Mouse (Mus musculus) bone marrow, adult 2 months (tissue): ENCODE measurements around the gene Leng1. TPM values are rescaled to one million over a fixed set of nuclear protein-coding genes. Genes with fewer than 3 reads are reported as not detected.

Experiments
- H3K27ac ChIP-seq: fragments of 200-500 bp; 2 replicates; pipeline ENCODE4 v1.5.1; 2012; ENCODE audit warnings: low read depth, mild to moderate bottlenecking, control low read depth, inconsistent platforms, low read length; ENCODE audit not compliant: control insufficient read depth, poor library complexity, insufficient read depth
- H3K4me1 ChIP-seq: fragments of 200-500 bp; 2 replicates; pipeline ENCODE4 v1.6.1; 2011; ENCODE audit warnings: low read length; ENCODE audit not compliant: control insufficient read depth, insufficient read depth
- H3K4me3 ChIP-seq: fragments of 200-500 bp; replicated peaks from 2 replicates; pipeline ENCODE3; 2011; ENCODE audit warnings: mild to moderate bottlenecking, low read depth, low read length, control low read depth; ENCODE audit not compliant: control insufficient read depth
- CTCF ChIP-seq: fragments of 200-500 bp; IDR thresholded peaks from 2 replicates; pipeline ENCODE4 v1.5.1; 2011; ENCODE audit warnings: low read length, control low read depth; ENCODE audit not compliant: control insufficient read depth, insufficient read depth
- POLR2A ChIP-seq: fragments of 200-500 bp; IDR thresholded peaks from 2 replicates; pipeline ENCODE4 v1.6.1; 2011; ENCODE audit warnings: low read depth, mild to moderate bottlenecking, control low read depth, low read length, borderline replicate concordance; ENCODE audit not compliant: control insufficient read depth
- WGBS: fragments of 180-500 bp; shearing (Covaris S2); methylation state at CpG from one replicate; pipeline ENCODE4 v1.1.7; 2018; 5-methylcytosine and 5-hydroxymethylcytosine counted together
- polyA plus RNA-seq: library from polyadenylated mRNA; stranded (reverse); fragments of >200 nt; gene quantifications from 2 replicates; pipeline ENCODE4 v1.2.4, GENCODE M21; 2011; ENCODE audit warnings: low replicate concordance; ENCODE audit not compliant: missing spikeins, insufficient read depth, insufficient read length

Leng1 gene
- polyA plus RNA-seq, 1 experiment: 9.8 TPM

DNA sequence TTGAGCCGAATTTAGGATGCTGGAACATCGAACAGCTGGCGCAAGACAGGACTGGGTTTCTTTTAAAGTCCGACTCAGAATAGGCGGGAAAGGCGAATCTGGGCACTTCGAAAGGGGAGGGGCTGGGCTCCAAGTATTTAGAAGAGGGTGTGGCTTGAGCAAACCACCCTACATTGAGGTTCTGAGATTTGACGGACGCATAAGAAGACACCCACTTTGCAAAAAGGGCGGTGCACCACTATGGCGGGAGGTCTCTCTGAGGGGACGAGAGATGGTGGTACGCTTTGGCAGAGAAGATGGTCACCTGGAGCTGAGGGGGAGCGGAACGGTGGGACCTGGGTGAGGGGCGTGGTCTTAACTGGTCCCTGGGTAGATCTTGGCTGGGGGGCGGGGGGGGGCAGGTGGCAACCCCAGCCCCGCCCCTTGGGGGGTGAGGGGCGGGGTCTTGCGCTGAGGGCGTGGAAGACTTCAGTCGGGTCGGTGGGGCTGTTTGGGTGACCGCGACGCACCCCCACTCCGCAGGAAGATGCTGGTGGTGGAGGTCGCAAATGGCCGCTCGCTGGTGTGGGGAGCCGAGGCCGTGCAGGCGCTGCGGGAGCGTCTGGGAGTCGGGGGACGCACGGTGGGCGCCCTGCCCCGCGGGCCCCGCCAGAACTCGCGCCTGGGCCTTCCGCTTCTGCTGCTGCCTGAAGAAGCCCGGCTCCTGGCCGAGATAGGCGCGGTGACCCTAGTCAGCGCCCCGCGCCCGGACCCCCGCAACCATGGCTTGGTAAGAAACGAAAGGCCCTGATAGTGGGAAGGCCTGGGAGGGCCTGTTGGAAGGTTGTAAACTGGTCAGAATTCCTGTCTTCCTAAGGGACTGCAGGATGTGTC is 28.7 kb upstream of the Leng1 start:
- peak overlapping the region; percentile 75 for H3K4me3 ChIP-seq
- TF ChIP-seq POLR2A (peak; percentile 20; the same call in 1 of the 2 replicates), CTCF (no peak)
- H3K27ac ChIP-seq: peak overlapping the region; percentile 85
- 3% methylated on average over 55 of the region's 55 CpGs for WGBS
- H3K4me1 ChIP-seq: no peaks in the 10 kb centered on the region

DNA sequence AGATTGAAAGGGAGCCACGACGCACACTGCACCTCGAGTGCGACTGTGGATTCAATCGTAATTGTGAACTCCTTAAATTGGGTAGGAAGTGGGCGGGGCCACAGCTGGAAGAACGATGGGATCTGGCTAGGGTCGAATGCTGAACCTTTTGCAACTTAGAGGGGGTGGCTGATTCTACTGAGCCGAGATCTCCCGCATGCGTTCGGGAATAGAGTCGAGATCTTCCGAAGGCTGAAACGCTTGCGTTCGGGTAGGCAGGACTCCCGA is 28.1 kb upstream of the Leng1 start:
- Histone ChIP-seq H3K27ac (peak overlapping the region; percentile 85), H3K4me3 (peak overlapping the region; percentile 75), H3K4me1 (no peaks in the 10 kb centered on the region)
- TF ChIP-seq CTCF (no peak), POLR2A (no peak)
- WGBS: under 1% methylated on average over 18 of the region's 18 CpGs

DNA sequence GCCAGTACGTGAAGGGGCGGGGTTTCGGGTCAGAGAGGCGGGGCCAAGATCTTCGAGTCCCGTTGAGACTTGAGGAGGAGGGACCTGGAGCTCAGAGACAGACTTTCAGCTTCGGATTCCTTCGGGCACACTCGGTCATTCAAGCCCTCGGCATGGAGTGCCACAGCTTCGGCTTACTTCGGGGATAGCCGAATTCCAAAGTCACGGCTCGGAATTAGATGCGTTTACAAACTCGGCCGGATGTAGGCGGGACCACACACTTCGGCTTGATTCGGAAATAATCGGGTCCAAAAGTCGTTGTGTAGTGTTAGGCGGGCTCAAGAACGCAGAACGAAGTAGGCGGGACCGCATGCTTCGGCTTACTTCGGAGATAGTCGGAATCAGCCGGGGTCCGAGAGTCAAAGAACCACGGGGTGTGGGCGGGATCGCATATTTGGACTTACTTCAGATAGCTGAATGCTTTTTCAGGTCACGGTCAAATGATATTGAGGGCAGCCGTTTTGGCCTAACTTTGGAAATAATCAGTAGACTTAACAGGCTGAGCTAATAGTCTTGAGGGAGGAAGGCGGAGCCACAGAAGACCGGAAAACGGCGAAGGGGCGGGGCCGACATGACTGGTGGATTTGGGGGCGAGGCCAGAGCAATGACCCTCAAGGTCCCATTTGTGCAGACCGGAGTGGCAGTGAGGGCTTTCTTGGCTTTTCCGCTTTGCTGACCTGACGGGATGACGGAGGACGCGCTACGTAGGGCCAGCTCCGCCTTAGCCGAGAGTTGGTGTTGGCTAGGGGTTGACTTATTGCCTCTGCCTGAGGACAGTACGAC is 27.6 kb upstream of the Leng1 start, which contains the start of gene Mboat7:
TSS of gene Mboat7 (minus strand) at position 537 of the 822 bp plus-strand sequence.
- Histone ChIP-seq H3K4me3 (peak within 1 kb of the TSS; percentile 75), H3K4me1 (no peaks in the 10 kb centered on the region), H3K27ac (peak within 1 kb of the TSS; percentile 85)
- peak; percentile 78 for TF ChIP-seq POLR2A
- TF ChIP-seq CTCF: no peak
- WGBS: under 1% methylated on average over 55 of the region's 55 CpGs

DNA sequence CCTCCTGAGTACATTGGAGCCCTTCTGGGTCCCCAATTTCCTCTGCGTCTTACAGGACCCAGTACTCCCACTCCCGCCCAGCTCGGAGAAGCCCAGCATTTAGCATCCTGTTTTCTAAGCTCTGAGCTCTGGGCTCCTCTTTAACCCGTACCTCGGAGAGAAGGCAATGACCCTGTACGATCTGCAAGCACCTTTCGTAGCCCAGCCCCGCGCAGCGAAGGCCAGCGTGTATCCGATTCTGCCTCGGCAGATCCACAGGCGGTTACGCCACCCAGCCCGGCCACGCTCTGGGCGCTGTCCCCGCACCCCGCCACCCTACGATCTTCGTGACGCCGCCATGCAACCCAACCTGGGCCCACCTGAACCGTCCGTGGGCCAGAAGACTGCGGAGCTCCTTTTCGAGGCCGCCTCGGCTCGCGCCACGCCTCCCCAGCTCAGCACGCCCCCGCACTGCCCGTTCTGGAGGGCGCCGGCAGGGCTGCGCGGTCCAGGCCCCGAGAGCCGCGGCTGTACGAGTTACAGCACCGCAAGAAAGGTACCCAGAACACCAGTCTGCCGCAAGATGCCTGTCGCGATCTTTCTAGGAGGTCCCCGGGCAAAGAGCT is 26.8 kb upstream of the Leng1 start, which contains the start of gene Tsen34:
TSS of gene Tsen34 (plus strand) at position 482 of the 605 bp plus-strand sequence.
- no peaks in the 10 kb centered on the region for H3K4me1 ChIP-seq
- H3K4me3 ChIP-seq: peak within 1 kb of the TSS; percentile 75
- WGBS: under 1% methylated on average over 49 of the region's 49 CpGs
- peak within 1 kb of the TSS; percentile 85 for H3K27ac ChIP-seq
- 0 out of 2 replicates have a peak, but pooled peaks have one; percentile 23 for TF ChIP-seq CTCF
- TF ChIP-seq POLR2A: peak; percentile 52; the same call in 1 of the 2 replicates

DNA sequence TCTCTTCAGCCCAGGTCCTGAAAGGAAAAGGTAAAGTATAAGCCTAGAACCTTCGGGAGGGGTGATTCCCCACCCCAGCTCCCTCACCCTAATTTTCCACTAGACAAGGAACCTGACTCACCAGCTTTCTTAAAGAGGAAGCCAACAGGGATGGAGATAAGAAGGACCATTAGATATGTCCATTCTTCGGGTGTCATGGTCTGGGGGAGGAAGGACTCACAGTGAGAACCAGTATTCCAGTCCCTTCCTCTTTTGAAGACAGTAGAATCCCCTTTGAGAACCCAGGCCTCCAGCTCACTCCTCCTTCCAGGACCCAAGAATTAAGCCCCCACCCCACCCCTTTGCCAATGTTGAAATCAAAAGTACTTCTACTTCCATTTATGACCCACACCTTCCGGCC is 26.3 kb upstream of the Leng1 start:
- WGBS: 8% methylated on average over 3 of the region's 3 CpGs
- peak overlapping the region; percentile 9; the same call in 1 of the 2 replicates for H3K27ac ChIP-seq

DNA sequence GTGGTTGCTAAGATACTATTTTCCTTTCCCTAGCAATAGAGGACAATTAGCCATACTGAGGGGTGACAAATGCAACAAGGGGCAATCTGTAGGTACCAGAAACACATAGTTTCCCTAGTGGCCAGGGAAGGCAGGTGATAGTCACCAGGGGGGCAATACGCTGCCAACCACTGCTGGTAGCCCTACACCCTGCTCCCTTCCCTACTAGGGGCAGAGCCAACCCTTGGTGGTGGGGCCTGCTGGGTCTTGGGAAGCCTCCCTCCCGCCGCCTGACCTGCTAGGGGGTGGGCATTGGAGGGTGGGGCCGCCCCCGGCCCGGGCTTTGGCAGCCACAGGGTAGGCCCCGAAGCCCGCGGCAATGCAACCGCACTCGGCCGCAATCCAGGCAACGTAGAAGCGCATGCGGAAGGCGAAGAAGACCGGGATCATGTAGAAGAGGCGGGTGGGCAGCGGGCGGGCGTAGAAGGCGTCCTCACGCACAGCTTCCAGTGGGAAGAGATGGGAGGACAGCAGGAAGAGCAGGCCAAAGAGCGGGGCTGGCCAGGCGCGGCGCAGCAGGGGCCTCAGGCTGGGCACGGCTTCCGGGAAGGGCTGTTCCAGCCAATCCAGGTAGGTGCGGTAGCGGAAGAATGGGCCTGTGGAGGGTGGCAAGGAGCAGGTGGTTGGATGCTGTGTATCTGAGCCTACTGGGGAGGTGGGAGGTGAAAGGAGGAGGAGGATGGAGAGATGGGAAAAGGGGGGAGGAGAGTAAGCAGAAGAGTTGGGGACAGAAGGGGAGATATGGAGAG is 20.0 kb upstream of the Leng1 start:
- WGBS: 90% methylated on average over 31 of the region's 31 CpGs
- no peak for TF ChIP-seq CTCF
- TF ChIP-seq POLR2A: no peak
- no peak overlapping the region for H3K4me3 ChIP-seq
- H3K4me1 ChIP-seq: no peaks in the 10 kb centered on the region
- H3K27ac ChIP-seq: no peak overlapping the region

More for the DNA sequence above, 26.3 kb upstream of the Leng1 start:
- Histone ChIP-seq H3K4me3 (peak overlapping the region; percentile 75), H3K4me1 (no peaks in the 10 kb centered on the region)
- TF ChIP-seq CTCF (no peak), POLR2A (no peak)

DNA sequence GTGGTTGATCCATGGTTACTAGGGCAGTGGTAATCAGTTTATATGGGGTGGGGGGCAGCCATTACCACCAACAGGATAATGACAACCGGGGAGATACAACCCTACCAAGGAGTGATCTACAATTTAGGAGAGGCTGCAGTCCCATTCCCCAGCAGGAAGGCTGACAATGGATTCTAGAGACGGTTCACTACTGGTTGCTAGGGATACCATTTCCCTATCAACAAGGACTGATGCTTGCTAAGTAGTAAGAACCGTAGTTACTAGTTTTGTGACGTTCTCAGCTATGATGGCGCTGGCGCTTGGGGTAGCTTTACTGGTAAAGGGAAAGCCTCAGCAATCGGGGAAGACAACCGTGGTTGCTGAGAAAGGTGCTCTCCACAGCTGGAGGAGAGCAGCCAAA is 19.1 kb upstream of the Leng1 start:
- WGBS: 89% methylated on average over 8 of the region's 8 CpGs
- no peak overlapping the region for H3K27ac ChIP-seq
- TF ChIP-seq CTCF (no peak), POLR2A (no peak)
- no peaks in the 10 kb centered on the region for H3K4me1 ChIP-seq
- no peak overlapping the region for H3K4me3 ChIP-seq
